Mouse (Mus musculus) liver, adult 2 months (tissue): ENCODE data around the gene Cd163l1.

Experiments used
- CTCF ChIP-seq: fragments of 200-500 bp; IDR thresholded peaks from 2 replicates; pipeline ENCODE4 v1.5.1; 2011; ENCODE audit warnings: low read depth, low read length, control low read depth
- POLR2A ChIP-seq: fragments of 200-500 bp; IDR thresholded peaks from 2 replicates; pipeline ENCODE4 v1.6.1; 2011; ENCODE audit warnings: low read length, control low read depth; ENCODE audit not compliant: insufficient read depth; ENCODE audit errors: extremely low read depth

DNA sequence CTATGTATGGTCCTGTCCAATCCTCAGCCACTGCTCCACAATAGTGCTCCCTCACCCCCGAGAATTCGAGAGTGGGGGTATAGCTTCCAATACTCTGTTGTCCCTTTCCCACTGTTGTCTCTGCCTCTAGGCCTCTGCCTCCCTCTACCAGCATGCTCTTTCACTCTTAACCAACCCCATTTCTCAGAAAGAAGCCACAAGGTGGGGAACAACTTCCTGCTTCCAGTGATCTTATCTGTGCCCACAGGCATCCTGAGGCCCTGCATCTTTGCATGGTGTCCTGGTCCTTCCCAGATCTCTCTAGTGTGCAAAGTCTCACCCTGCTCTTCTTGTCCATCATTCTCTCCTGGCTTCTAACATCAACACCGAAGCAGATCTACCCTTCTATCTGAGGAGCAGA lies 11.2 kb upstream of the Cd163l1 start:
- TF ChIP-seq POLR2A: no peak
- TF ChIP-seq CTCF: no peak
